Mouse (Mus musculus) heart, embryonic 10.5 days (tissue): Measurements from ENCODE around the gene C8a. TPM values are rescaled to one million over a fixed set of nuclear protein-coding genes. Genes with fewer than 3 reads are reported as not detected.
A peak's percentile ranks its signal among the peaks of the same experiment; 100 is the strongest.

Experiments used
- DNase-seq: peaks from one replicate; pipeline ENCODE4 v3.0.0-alpha.2; 2017; ENCODE audit warnings: low spot score
- H3K27ac ChIP-seq: fragments of 300-500 bp; sonication (generic); 2 replicates; pipeline ENCODE4 v1.5.1; 2016; ENCODE audit warnings: mild to moderate bottlenecking
- H3K27me3 ChIP-seq: fragments of 300-500 bp; sonication (generic); 2 replicates; pipeline ENCODE4 v1.6.1; 2016; ENCODE audit warnings: mild to moderate bottlenecking; ENCODE audit not compliant: poor library complexity, insufficient read depth, severe bottlenecking
- H3K36me3 ChIP-seq: fragments of 300-500 bp; sonication (generic); 2 replicates; pipeline ENCODE4 v1.6.1; 2016; ENCODE audit warnings: mild to moderate bottlenecking, moderate library complexity
- H3K4me1 ChIP-seq: fragments of 300-500 bp; sonication (generic); 2 replicates; pipeline ENCODE4 v1.6.1; 2016; ENCODE audit warnings: mild to moderate bottlenecking
- H3K4me3 ChIP-seq: fragments of 300-500 bp; sonication (generic); 2 replicates; pipeline ENCODE4 v1.5.1; 2016; ENCODE audit warnings: mild to moderate bottlenecking, moderate library complexity
- H3K9me3 ChIP-seq: fragments of 300-500 bp; sonication (generic); 2 replicates; pipeline ENCODE4 v1.6.1; 2016; ENCODE audit warnings: mild to moderate bottlenecking, moderate library complexity
- WGBS: fragments of 180-500 bp; shearing (Covaris S2); methylation state at CpG from one replicate; pipeline ENCODE4 v1.1.7; 2016; 5-methylcytosine and 5-hydroxymethylcytosine counted together
- polyA plus RNA-seq: library from polyadenylated mRNA; unstranded; fragments of >200 nt; fragmentation: Nextera tagmentation; extraction: Ambion mirVana; gene quantifications from 2 replicates; pipeline ENCODE4 v1.2.1, GENCODE M21; 2016

C8a gene
- 0.14 and 1.1 TPM in 2 replicates for polyA plus RNA-seq

- no peak for DNase-seq
- Histone ChIP-seq H3K27ac (no peak within 1 kb of the TSS), H3K4me3 (no peak within 1 kb of the TSS), H3K36me3 (no peaks in the 10 kb centered on the region), H3K27me3 (no peaks in the 10 kb centered on the region), H3K9me3 (no peaks in the 10 kb centered on the region), H3K4me1 (no peaks in the 10 kb centered on the region)
- WGBS, result 77% methylated on average over 3 of the region's 3 CpGs
Measured at GRCm38 (mm10) chr4:104876323-104876722, at the start of gene C8a. C8a (minus strand) TSS chr4:104876398.

GRCm38 (mm10) chr4:104925383-104925782 is 49.2 kb upstream of the C8a start:
- no peaks in the 10 kb centered on the region for H3K9me3 ChIP-seq
- H3K36me3 ChIP-seq, result no peaks in the 10 kb centered on the region
- 83% methylated on average over 5 of the region's 5 CpGs for WGBS
- DNase-seq, result no peak
- H3K27me3 ChIP-seq, result no peaks in the 10 kb centered on the region
- H3K27ac ChIP-seq, result no peak overlapping the region
- no peak overlapping the region for H3K4me3 ChIP-seq
- H3K4me1 ChIP-seq, result no peaks in the 10 kb centered on the region

DNA sequence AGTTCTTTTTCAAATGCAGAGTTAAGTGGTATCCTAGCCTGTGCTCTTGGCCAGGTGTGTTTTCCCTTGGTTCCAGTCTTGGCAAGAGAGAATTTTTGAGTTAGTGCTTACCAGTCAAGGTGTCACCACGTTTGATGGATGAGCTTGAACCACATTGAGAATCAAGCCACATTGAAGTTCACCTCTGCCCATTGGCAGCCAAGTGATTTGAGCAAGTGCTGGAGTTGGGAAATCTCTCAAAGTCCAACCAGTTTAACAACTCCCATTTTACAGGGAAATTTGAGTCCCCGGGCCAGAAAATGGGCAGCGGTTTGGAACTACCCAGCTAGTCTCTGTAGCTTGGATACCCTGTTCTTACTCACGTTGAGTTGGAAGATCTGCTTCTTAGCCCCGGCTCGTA is 41.8 kb upstream of the C8a start:
- DNase-seq, result no peak
- Histone ChIP-seq H3K27ac (no peak overlapping the region), H3K36me3 (no peaks in the 10 kb centered on the region), H3K9me3 (no peaks in the 10 kb centered on the region), H3K27me3 (peaks cover 16% of the 10 kb centered on the region), H3K4me1 (peaks cover 6% of the 10 kb centered on the region), H3K4me3 (no peak overlapping the region)
- WGBS, result 86% methylated on average over 6 of the region's 6 CpGs

DNA sequence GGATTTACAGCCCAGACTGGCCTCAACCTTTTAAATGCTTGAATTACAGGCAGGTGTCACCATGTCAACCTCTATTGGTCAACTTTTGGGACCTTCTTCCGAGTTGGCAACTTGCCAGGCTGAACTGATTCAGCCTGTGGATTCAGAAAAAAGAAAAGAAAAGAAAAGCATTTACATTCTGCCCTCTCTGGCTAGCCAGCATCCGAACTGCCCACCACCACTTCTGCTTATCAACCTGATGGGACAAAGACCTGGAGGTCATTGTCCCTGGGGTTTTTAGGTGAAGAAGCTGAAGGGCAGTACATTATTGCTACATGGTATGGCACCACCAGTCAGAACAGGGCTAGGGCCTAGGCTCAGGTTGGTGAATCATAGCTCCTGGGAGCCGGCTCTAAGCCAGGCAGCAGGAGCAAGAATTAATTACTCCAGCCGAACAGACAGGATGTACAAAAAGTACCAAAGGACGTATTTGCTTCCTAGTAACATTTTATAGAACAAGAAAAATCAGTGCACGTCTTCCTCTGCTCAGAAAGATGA is 38.6 kb upstream of the C8a start:
- DNase-seq, result no peak
- Histone ChIP-seq H3K27ac (no peak overlapping the region), H3K9me3 (no peaks in the 10 kb centered on the region), H3K4me1 (peaks cover 6% of the 10 kb centered on the region), H3K36me3 (no peaks in the 10 kb centered on the region), H3K4me3 (no peak overlapping the region), H3K27me3 (peaks cover 24% of the 10 kb centered on the region)
- 85% methylated on average over 6 of the region's 6 CpGs for WGBS

DNA sequence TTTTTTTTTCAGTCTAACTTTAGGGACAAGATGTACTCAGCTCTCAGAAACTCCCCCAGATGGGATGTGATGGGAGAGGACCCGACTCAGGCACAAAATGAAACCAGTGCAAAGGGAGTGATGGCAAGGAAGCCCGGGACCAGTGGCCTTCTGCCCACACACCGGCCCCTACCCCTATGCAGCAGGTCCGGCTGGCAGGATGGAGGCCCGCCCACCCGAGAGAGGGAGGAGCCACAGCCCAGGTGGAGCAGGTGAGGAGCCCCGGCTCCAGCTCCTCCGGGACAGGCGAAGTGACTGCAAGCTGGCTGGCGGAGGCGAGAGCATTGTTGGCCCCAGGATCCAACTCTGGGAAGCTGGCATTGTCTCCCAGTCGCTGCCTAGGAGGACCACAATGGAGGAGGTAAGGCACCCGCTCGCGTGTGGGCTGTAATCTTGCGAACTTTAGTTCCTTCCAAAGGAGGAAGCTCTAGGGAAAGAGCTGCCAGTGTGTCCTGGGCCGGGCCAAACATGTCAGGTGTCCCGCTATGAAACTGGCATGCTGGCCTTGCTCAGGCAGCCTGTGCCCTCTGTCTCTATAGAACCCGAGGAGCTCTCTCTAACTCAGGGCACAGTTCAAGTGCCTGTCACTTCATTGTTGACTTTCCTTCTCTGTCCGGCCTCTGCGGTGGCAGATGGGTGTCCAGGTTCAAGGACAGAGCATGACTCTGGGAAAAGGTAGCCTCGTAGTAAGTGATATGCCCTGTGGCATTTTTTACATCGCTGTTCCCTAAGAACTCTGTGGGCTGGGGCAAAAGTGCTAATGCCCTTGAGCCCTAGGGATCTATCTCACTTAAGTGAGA is 37.3 kb upstream of the C8a start, which contains the start of gene Fyb2:
Fyb2 (plus strand) TSS at position 166 of the 839 bp plus-strand sequence.
- Histone ChIP-seq H3K4me1 (peaks cover 6% of the 10 kb centered on the region), H3K27ac (no peak within 1 kb of the TSS), H3K9me3 (no peaks in the 10 kb centered on the region), H3K4me3 (peak within 1 kb of the TSS; percentile 48), H3K27me3 (peaks cover 24% of the 10 kb centered on the region), H3K36me3 (no peaks in the 10 kb centered on the region)
- 22% methylated on average over 23 of the region's 23 CpGs for WGBS
- no peak for DNase-seq

GRCm38 (mm10) chr4:104911685-104912084 is 35.5 kb upstream of the C8a start:
- peak; percentile 89 for DNase-seq
- no peaks in the 10 kb centered on the region for H3K9me3 ChIP-seq
- H3K27ac ChIP-seq, result no peak overlapping the region
- no peak overlapping the region for H3K4me3 ChIP-seq
- WGBS, result 27% methylated on average over 7 of the region's 7 CpGs
- peaks cover 6% of the 10 kb centered on the region for H3K4me1 ChIP-seq
- H3K27me3 ChIP-seq, result peaks cover 24% of the 10 kb centered on the region
- H3K36me3 ChIP-seq, result no peaks in the 10 kb centered on the region

DNA sequence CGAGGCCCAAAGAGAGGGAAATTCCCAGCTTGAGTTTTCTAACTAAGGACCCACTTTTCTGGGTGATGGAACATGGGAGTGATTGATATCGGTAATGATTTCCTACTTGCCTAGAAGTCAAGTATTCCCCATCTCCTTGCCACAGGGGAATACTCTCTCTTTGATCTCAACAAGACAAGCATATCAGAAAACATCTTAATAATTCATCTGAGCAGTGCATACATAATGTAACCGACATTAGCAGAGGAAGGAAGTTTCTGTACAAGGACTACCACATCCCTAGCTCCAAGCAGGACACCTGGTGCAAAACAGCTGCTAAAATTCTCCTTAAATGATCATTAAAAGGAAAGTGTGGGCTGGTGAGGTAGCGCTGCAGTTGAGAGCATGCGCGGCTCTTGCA is 28.9 kb upstream of the C8a start:
- H3K4me1 ChIP-seq, result no peaks in the 10 kb centered on the region
- WGBS, result 82% methylated on average over 6 of the region's 6 CpGs
- no peak overlapping the region for H3K27ac ChIP-seq

DNA sequence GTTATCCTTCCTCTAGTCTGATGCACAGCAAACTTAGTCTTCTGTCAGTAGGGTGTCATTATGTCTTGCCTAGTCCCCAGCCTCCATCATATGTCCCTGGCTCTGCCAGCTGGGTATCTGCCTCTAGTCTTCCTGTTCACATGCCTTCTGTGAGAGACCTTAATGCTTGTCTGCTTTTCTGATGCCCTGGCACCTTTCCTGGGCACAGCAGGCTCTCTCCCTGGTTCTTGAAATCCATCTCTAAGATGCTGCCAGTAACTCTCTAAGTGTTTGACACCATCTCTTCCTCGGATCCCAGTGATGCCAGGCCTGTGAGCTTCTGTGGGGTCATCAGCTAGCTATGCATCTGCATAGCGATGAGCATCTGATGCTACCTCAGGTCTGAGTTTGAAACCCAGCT is 26.6 kb upstream of the C8a start:
- Histone ChIP-seq H3K36me3 (no peaks in the 10 kb centered on the region), H3K4me3 (no peak overlapping the region), H3K27ac (no peak overlapping the region), H3K9me3 (no peaks in the 10 kb centered on the region), H3K27me3 (no peaks in the 10 kb centered on the region), H3K4me1 (no peaks in the 10 kb centered on the region)
- WGBS, result 75% methylated on average over 2 of the region's 2 CpGs
- DNase-seq, result no peak

More for the DNA sequence above, 28.9 kb upstream of the C8a start:
- Histone ChIP-seq H3K4me3 (no peak overlapping the region), H3K36me3 (no peaks in the 10 kb centered on the region), H3K9me3 (no peaks in the 10 kb centered on the region), H3K27me3 (no peaks in the 10 kb centered on the region)
- no peak for DNase-seq

DNA sequence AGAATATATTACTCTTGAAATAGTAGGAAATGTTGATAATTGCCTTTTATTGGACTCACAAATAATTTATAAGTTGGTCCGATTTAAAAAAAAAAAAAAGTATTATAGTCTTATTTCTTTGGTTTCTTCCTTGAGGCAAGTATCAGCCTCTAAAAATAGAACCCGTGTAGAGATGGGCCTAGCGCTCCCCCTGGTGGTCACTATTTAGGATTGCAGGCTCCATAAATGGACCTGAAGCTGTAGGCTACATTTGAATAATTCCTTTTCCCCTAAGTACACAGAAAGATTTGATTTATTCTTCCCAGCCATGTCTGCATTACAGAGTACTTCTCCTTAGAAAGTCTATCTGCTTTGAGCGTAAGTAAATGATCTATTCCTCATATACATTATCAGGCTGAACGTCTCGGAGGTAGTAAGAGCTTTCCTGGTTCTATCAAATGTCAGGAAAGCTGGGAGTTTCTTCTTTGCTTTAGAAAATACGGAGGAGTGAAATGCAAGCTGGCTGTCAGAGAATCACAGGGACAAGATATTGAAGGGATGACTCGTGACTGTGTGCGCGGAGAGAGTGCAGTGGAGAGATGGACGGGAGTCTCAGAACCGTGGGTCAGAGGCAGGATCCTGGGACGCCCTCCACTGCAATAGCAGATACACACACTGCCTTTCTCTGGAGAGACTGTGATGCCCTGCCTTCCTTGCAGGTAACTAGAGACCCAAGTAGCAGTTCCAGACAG is 18.0 kb upstream of the C8a start:
- 54% methylated on average over 13 of the region's 13 CpGs for WGBS
- H3K4me3 ChIP-seq, result no peak overlapping the region
- no peaks in the 10 kb centered on the region for H3K4me1 ChIP-seq
- no peaks in the 10 kb centered on the region for H3K36me3 ChIP-seq
- H3K27ac ChIP-seq, result no peak overlapping the region
- H3K27me3 ChIP-seq, result 0 out of 2 replicates have a peak, but pooled peaks cover 7% of the 10 kb centered on the region
- no peaks in the 10 kb centered on the region for H3K9me3 ChIP-seq
- no peak for DNase-seq

DNA sequence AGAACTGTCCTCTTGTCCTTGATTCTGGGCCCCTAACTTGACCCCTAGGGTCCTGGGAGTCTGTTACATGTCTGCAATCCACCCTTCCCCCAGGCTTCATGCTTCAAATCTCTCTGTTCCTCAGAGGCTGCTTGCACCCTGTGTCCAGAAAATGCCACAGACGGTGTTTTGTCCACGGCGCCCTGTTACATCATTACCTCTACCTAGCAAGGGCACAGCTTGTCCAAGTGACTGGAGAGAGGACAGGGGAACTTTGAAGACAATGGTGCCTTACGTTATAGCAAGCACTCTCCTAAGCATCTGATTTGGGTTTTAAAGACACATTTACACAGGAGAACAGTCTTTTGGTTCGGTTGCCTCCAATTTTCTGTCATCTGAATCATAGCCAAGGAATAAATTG is 17.4 kb upstream of the C8a start:
- Histone ChIP-seq H3K4me3 (no peak overlapping the region), H3K9me3 (no peaks in the 10 kb centered on the region), H3K4me1 (no peaks in the 10 kb centered on the region), H3K36me3 (no peaks in the 10 kb centered on the region), H3K27me3 (0 out of 2 replicates have a peak, but pooled peaks cover 7% of the 10 kb centered on the region), H3K27ac (no peak overlapping the region)
- WGBS, result 85% methylated on average over 5 of the region's 5 CpGs
- DNase-seq, result no peak

DNA sequence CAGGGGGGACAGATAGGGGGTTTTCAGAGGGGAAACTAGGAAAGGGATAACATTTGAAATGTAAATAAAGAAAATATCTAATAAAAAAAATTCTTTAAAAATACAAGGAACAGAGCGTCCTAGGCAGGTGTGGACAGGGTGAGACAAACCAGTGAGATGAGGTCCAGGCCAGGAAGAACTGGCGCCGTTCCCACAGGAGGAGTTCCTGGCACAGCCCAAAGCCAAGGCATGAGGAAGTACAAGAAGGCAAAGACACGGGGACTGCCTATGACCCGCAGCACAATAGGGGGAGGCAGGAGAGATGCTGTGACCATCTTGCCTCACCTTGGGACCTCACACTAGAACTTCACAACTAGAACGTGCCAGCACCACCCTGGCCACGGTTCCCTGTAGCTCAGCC is 15.5 kb upstream of the C8a start:
- H3K9me3 ChIP-seq, result no peaks in the 10 kb centered on the region
- 71% methylated on average over 7 of the region's 7 CpGs for WGBS
- H3K4me1 ChIP-seq, result no peaks in the 10 kb centered on the region
- H3K27ac ChIP-seq, result no peak overlapping the region
- no peaks in the 10 kb centered on the region for H3K36me3 ChIP-seq
- DNase-seq, result no peak
- H3K4me3 ChIP-seq, result no peak overlapping the region
- peaks cover 14% of the 10 kb centered on the region; the same call in 1 of the 2 replicates for H3K27me3 ChIP-seq

GRCm38 (mm10) chr4:104888499-104889262 is 12.5 kb upstream of the C8a start:
- Histone ChIP-seq H3K9me3 (no peaks in the 10 kb centered on the region), H3K4me3 (no peak overlapping the region), H3K27me3 (peaks cover 14% of the 10 kb centered on the region; the same call in 1 of the 2 replicates), H3K27ac (no peak overlapping the region), H3K36me3 (no peaks in the 10 kb centered on the region), H3K4me1 (peaks cover 7% of the 10 kb centered on the region)
- DNase-seq, result no peak
- 79% methylated on average over 9 of the region's 9 CpGs for WGBS
